Mouse (Mus musculus): Measurements from ENCODE around the gene Zkscan8. TPM values are rescaled to one million over a fixed set of nuclear protein-coding genes. Genes with fewer than 3 reads are reported as not detected.

The Zkscan8 gene
- total RNA-seq, 2 experiments from 2014 or later: 12.9 to 15.9 TPM

Other genes starting within 250 kb of the Zkscan8 start
- gene Gpx5, start 238.4 kb downstream of the Zkscan8 start, total RNA-seq (2021): not detected
- not detected for gene Gpx6, start 219.0 kb downstream of the Zkscan8 start, total RNA-seq (2021)
- gene Olfr1367, start 184.2 kb downstream of the Zkscan8 start, total RNA-seq (2021): not detected
- gene Zscan12, start 168.3 kb downstream of the Zkscan8 start, total RNA-seq (2021): 10 to 100 TPM in 1 of 2 experiments, 1 to 10 TPM in 1; 9.9 to 10.2 TPM
- gene Zkscan3, start 128.4 kb downstream of the Zkscan8 start, total RNA-seq (2021): 10 to 100 TPM; 41.7 to 42.0 TPM
- gene Pgbd1, start 90.1 kb downstream of the Zkscan8 start, total RNA-seq (2021): 1 to 10 TPM; 1.4 to 1.7 TPM
- 10 to 100 TPM; 26.9 to 29.4 TPM for gene Zscan26, start 77.4 kb downstream of the Zkscan8 start, total RNA-seq (2021)
- gene Nkapl, start 62.6 kb downstream of the Zkscan8 start, total RNA-seq (2021): 1 to 10 TPM; 1.0 to 1.2 TPM
- 1 to 10 TPM; 6.6 to 7.9 TPM for gene Zkscan4, start 52.2 kb downstream of the Zkscan8 start, total RNA-seq (2021)
- not detected for gene Gm10065, start 51.7 kb downstream of the Zkscan8 start, total RNA-seq (2021)
- 10 to 100 TPM; 16.0 to 17.7 TPM for gene AK157302, start 35.9 kb downstream of the Zkscan8 start, total RNA-seq (2021)
- 10 to 100 TPM; 48.8 to 72.4 TPM for gene Gm11273, start 29.7 kb downstream of the Zkscan8 start, total RNA-seq (2021)
- not detected for gene Olfr1366, start 11.7 kb upstream of the Zkscan8 start, total RNA-seq (2021)
- gene Olfr1535, start 28.8 kb upstream of the Zkscan8 start, total RNA-seq (2021): not detected
- not detected for gene Olfr1364, start 50.6 kb upstream of the Zkscan8 start, total RNA-seq (2021)
- gene Olfr1362, start 82.9 kb upstream of the Zkscan8 start, total RNA-seq (2021): not detected
- not detected for gene Olfr11, start 111.4 kb upstream of the Zkscan8 start, total RNA-seq (2021)
- not detected for gene Olfr1361, start 132.3 kb upstream of the Zkscan8 start, total RNA-seq (2021)
- not detected for gene Olfr1360, start 146.3 kb upstream of the Zkscan8 start, total RNA-seq (2021)
- not detected for gene Olfr1359, start 167.0 kb upstream of the Zkscan8 start, total RNA-seq (2021)
- 10 to 100 TPM; 55.7 to 83.1 TPM for gene Hist1h2bl, start 185.0 kb upstream of the Zkscan8 start, total RNA-seq (2021)
- gene Hist1h2ai, start 185.3 kb upstream of the Zkscan8 start, total RNA-seq (2021): 10 to 100 TPM; 69.8 to 77.4 TPM
- 100 to 1,000 TPM; 100 to 141 TPM for gene Hist1h3h, start 186.5 kb upstream of the Zkscan8 start, total RNA-seq (2021)
- 10 to 100 TPM; 17.6 to 20.3 TPM for gene Hist1h2bm, start 190.9 kb upstream of the Zkscan8 start, total RNA-seq (2021)
- gene Hist1h4j, start 203.9 kb upstream of the Zkscan8 start, total RNA-seq (2021): 10 to 100 TPM; 22.7 to 23.3 TPM
- 100 to 1,000 TPM; 312 to 419 TPM for gene Hist1h4k, start 219.4 kb upstream of the Zkscan8 start, total RNA-seq (2021)
- 10 to 100 TPM; 27.8 to 28.5 TPM for gene Hist1h2ak, start 222.7 kb upstream of the Zkscan8 start, total RNA-seq (2021)
- gene Hist1h2bn, start 223.0 kb upstream of the Zkscan8 start, total RNA-seq (2021): 10 to 100 TPM; 26.0 to 38.7 TPM
- gene Hist1h1b, start 249.5 kb upstream of the Zkscan8 start, total RNA-seq (2021): 10 to 100 TPM; 33.1 to 44.1 TPM